Mouse (Mus musculus) urinary bladder, postnatal 4 days (tissue): ENCODE data around the gene Gp5.
"Not testable (repeated sequence)": the region's sequence is repeated elsewhere in the genome, so short reads cannot be mapped to it uniquely, and the experiment has no call there.

Source experiments
- DNase-seq, 2 experiments: peaks; one replicate each; pipeline ENCODE4 v3.0.0; 2021 to 2022; ENCODE audit warnings: low spot score in 2 of 2

The Gp5 gene

DNA sequence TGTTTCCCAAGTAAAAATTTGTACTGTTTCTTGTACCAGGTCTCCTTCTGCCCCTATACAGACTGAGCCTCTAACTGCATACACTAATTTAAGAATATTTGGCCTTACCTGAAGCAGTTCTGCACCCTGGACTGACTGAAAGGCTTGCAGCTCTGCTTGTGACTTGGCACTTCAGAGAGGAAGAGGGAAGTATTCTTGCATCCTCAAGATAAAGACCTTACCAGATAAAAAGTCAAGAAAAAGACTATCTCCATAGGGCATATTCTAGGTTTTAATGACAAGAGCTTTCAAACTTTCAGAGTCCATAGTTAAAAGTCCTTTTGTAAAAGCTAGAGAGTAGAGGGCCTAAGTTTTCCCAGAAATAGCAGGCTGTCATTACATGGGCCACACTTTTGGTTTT, at the start of gene Gp5:
Gene Gp5, minus strand, starts transcription at position 133 of the 400 bp plus-strand sequence.
- no peak for DNase-seq

DNA sequence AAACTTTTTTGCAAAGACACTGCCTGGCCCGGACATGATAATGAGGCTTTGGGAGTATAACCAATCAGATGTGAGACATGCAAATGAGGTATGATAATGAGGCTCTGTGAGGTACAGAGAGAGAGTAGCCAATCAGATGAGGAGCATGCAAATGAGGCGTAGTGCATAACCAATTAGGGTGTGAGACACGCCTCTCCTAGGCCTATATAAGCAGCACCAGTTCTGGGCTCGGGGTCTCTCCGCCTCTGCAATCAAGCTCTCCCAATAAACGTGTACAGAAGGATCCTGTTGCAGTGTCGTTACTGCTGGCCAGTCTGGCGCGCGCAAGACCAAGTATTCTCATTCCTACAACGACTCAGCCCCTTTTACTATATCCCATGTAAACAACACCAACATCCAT, 42.9 kb upstream of the Gp5 start:
- not testable (repeated sequence) for DNase-seq

DNA sequence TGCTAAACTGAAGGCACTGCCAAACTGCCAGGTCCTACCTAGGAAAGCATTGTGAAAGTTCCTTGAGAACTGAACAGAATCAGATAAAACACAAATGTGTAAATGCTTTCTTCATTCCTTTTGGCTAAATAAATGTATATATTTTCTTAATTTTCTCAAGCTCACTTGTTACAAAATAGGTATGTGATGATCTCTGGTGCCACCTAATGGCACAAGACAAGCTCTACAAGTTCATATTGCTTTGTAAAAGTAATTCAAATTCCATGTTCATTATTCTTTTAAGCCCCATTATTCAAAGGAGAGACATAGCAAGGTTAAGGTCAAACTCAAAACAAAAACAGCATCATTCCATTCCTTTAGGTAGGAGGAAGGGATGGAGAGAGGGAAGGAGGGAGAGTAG, 3.7 kb upstream of the Gp5 start:
- no peak for DNase-seq

DNA sequence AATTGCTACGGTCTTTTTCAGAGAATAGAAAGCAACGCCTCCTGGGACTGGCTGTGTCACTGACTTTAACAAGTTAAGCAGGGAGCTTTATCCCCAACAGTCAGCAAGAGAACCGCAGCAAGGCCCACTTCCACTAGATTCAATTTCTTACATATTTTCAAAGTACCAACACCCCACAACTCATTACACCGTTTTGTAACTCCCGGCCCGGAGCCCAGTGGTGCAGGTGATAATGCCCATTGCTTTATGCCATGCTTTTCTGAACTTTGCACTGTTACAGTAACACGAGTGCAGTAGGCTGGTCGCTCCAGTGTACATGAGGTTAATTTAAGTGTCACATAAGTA, 436 bp downstream of the Gp5 start:
- DNase-seq: no peak

DNA sequence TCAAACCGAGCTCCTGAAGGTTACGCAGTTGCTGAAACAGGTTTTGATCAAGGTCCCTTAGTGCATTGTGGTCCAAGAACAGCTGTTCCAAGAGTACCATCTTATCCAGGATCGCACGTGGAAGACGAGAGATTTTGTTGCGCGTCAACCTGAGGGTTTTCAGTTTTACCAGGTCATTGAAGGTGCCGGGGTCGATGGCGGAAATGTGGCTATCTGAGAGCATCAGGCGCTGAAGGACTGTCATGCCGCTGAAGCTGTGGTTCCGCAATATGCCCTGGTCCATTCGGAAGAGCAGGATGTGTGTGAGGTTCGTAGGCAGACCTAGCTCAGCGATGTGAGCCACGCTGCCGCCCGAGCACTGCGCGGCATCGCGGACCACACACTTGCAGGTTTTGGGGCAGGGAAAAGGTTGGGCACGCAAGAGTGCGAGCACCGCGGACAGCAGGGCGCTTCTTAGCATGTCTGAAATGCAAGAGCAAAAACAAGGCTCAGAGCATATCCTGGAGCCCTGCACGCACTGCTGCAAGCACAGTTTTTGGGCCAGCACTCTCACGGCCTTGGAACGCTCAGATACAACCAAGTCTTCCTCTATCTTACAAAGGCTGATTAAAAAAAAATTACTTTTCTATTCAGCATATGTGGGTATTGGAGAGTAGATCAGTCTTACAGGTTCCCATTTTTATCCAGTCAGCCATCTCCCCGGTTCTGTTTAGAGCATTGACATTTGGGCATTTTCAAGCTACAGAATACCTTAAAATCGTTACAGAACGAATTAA, 996 bp downstream of the Gp5 start:
- no peak for DNase-seq

DNA sequence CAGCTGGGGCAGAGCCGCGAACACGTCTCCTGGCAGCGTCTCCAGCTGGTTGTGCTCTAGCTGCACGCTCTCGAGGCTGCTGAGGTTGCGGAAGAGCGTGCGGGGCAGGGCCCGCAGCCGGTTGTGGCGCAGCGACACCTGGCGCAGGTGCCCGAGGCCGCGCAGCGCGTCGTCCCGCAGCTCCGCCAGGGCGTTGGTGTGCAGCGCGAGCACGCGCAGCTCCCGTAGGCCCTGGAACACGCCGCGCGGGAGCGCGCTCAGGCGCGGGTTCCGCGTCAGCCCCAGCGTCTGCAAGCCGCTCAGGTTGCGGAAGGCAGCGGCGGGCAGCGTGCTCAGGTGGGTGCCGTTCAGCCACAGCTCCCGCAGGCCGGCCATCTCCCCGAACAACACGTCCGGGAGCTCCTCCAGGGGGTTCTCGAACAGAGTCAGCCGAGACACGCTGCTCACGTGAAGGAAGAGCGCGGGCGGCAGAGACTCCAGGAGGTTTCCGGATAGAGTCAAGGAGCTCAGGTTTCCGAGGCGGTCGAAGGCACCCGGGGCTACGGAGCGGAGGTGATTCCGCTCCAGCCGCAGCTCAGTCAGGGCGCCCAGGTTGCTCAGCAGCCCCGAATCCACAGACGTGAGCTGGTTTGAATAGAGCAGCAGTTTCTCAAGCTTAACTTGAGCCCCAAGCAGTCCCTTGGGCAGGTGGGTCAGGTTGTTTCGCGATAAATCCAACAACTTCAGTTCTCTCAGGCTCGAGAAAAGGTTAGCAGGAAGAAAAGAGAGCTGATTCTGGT, 1.8 kb downstream of the Gp5 start:
- DNase-seq: no peak

DNA sequence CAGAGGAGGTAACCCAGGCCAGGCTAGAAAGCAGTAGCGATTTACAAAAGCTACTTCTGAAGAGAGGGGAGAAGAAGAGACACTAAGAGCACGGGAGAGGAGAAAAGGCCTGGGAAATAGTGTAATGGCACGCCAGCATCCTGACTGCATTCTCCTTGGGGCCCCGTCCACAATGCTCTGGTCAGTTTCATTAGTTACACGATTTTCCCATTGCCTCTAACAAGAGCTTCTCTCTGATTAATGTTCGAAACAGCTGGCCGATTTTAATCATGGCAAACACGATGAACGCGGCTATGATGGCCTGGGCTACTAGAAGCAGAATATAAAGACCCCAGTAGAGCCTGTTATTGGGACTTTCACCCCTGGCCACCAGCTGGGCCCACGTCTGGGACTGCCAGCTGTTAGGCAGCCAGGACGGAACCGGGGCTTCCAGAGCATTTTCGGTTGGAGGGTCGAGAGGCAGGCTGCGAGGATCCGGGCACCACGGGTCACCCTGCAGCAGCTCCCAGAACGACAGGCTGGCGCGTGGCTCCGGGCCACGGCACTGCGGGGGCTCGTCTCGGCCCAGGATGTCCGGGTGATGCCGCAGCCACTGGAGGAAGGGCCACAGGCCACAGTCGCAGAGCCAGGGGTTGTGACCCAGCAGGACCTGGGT, 2.5 kb downstream of the Gp5 start:
- DNase-seq: no peak

DNA sequence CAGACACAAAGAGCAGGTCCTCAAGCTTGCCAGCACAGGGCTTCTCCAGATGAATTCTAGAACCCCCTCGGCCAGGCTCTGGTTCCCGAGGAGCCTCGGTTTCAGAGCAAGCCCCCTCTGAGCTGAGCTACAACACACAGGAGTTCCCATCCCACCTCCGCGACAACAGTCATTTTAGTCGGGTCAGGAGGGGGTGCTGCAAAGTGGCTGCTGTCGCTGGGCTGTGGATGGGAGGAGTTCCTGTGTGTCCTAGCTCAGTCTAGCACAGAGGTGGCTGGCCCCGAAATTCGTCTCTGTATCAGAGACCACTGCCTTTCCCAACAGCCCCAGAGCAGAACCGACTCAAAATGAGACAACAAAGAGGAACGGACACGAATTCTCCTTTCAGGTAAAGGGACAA, 3.3 kb downstream of the Gp5 start:
- no peak for DNase-seq

DNA sequence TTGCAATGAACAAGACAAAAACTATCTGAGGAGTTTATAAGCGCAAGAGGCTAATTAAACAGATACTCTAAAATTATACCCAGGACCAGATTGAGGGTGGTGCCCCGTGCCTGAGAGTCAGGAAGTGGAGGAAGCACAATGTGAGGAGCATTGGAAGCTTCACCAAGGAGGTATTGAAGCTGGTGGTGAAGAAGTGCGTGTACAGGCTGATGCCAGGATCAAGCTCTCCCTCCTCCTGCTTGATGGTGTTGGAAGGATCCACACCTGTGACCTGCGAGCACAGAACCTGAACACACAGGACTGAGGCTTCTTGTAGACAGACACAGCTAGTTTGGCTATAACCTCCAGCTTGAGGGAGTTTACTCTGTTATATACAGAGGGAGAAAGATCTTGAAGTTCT, 4.5 kb downstream of the Gp5 start:
- DNase-seq: no peak

DNA sequence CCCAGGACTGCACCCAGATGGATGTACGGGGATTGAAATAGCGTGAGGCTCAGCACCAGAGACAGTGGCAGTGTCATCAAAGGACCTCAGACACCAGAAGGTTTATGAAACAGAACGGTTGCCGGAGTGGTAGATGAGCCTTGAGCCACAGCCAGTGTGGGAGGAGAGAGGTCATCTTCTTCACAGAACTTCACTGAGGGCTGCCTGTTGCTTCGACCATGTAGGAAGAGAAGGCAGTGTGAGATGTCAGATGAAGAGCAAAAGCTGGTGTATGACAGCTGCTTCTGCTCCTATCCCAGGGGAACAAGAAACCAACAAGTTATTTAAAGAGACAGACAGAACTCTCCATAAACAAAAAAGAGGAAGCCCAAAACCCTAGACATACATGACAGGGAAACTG, 6.3 kb downstream of the Gp5 start:
- DNase-seq: no peak

DNA sequence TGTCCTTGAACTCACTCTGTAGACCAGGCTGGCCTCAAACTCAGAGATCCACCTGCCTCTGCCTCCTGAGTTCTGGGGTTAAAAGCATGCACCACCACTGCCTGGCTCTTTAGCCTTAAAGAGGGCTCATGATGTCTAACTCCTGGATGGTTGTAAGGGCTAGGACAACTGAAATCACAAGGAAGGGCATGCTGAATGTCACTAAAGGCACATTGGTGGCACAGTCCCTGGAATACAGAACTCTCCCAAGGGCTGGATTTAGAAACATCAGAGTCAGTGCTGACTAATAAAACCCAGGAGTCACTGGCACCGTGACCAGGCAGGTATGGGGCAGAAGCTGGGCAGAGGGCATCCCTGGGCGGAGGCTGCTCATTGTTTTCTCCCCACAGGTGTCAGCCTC, 7.2 kb downstream of the Gp5 start:
- DNase-seq: no peak

DNA sequence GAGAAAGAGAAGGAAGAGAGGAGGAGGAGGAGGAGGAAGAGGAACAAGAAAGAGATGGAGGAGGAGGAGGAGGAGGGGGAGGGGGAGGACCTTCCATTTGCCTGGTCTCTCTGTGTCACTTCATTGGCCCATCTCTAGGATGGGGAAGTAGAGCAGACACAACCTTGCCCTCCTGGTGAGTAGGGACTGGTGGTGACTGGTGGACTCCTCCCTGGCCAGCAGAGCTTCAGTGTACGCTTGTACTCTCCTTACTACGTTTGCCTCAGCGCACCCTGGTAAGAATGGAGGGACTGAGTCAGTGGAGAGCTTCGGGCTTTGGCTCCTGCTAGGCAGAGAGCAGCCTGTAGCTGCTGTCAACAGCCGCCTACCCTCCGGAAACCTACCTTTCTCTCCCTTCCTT, 7.9 kb downstream of the Gp5 start:
- no peak for DNase-seq

DNA sequence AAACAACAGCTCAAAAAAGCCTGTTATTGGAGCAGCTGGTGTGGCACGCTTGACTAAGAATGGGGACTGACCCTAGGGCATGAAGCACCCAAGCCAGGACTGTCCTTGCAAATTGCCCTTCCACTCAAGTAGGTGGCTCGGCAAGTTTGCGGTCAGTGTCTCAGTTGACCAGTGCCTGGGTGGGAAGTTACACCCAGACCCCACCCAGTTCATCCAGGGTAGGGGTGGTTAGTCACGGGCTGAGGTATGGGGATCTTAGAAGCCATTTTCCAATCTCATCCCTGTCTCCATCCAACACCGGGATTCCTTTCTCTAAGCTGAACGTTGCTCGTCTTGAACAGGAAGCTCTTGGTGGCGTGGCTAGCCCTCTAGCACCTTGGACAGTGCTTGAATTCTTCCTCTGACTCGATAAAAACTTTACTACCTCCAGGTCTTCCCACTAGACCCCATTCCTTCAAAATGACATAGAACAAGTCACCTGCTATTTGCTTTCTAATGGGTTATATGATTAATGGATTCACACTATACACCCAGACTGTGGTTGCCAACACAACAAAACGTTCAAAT, 10.8 kb downstream of the Gp5 start:
- DNase-seq: no peak

DNA sequence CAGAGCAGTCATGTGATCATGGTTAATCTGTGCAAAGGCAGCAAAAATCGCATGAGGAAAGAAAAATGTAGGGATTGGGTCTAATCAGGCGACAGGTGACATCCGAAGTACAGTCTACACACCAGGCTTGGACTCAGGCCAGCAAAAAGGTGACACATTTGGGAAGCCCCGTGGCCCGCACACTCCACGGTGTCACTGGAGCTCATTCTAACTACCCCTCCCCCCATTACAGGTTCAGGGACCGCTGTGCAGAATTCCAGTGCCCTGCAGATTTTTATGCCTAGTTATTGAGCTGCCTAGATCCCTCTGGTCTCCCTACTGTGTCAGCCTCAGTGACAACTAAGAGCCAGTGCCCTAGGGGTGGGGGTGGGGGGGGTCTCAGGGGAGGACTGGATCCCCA, 13.1 kb downstream of the Gp5 start:
- peak in 1 of 2 experiments; percentile 56 for DNase-seq

DNA sequence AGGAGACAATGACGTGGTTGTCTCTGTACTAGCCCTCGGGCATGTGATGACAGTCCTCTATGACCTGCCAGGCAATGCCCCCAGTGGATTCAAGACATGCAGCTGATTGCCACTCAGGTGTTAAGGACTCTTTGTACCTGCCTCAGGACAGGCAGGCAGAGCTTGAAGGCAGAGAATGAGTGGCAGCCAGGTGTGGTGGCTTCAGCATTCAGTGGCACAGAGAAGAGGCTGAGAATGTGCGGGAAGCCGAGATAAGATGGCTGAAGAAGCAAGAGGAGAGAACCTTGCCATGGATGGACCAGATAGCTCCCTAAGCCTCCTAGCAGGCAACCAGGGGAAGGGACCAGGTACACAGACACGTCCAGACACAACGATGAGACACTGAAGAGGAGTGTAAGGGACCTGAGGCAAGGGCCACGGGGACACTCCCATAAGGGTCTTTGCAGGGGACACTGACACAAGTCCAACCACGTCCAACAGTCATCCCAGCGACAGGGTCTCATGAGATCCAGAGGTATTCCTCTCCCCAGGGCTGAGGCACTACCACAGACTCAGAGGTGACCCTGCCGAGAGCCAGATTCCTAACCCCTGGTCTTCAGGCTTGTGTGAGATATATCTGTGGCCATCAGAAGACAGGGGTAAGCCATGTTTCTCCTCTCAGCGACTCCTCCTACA, 13.8 kb downstream of the Gp5 start:
- DNase-seq: peak in 1 of 2 experiments; percentile 45

DNA sequence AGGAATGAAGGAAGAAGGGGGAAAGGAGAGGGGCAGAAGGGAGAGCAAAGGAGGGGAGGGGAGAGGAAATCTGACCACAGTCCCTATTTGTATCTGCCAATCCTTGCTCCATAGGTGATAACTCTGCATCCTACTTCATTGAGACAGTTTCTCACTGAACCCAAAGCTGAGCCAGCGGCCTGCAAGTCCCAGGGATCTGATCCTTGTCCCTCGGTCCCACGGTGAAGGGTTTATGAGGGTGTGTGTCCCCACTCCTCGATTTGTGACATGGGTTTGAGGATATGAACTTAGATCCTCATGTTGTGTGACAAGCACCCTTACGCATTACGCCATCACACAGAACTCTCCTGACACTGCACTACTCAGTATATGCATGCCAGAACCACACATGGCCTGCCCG, 15.5 kb downstream of the Gp5 start:
- no peak for DNase-seq

DNA sequence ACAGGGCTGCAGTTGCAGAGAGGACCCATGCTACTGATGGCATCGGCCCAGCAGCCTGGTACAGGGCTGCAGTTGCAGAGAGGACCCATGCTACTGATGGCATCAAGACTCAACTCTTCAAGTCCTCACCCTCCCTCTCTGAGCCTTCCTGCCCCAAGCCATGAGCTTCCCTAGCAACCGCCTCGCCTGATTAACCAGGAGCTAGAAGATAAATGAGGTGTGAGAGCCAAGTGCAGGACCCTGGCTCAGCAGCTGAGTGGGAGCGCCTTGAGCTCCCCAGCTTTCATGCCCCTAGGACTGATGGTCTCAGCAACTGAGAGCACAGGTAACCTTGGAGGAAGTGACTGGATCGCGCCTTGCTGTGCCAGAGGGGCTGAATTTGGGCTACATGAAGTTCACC, 20.1 kb downstream of the Gp5 start:
- no peak for DNase-seq

DNA sequence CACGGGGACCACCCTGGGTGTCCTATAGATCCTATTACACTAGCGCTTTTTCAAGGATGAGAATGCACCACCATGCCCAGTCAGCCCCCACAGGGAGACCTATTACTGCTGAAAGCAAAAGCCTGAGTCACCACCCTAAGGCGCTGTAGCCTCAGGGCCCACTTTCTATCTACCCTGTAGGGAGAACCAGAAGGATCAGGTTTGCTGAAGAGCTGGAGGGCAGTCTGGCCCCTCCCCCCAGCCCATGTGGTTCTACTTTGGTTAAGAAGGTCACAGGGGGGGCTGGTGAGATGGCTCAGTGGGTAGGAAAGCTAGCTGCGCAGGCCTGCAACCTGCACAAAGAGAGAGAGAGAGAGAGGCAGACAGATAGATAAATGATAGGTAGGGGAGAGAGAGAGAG, 24.9 kb downstream of the Gp5 start:
- DNase-seq: no peak

DNA sequence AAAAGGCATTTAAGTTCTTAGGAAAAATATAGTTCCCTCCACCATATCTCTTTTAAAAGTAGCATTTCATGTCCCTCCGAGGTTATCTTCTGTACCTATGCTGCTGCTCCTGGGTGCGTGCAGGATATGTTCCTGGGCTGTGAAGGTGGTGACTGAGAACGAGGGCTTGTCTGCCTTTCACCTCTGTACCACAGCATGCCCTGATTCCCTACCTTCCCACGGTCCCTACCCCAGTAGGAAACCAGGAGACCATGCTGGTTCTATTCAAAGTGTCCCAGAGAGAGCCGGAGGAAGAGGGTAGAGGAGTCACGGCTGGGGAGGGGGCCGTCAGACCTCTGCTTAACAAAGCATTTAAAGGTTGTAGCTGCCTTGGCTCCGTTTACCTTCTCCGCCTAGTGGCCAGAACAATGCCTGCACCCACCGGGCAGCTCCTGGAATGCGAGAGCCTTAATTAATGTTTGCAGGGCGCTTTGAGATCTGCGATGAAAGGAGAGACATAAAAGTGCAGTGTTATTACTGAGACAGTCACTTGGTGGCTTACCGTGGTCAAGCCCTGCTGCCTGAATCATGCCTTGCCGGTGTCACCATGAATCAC, 26.7 kb downstream of the Gp5 start:
- no peak for DNase-seq

DNA sequence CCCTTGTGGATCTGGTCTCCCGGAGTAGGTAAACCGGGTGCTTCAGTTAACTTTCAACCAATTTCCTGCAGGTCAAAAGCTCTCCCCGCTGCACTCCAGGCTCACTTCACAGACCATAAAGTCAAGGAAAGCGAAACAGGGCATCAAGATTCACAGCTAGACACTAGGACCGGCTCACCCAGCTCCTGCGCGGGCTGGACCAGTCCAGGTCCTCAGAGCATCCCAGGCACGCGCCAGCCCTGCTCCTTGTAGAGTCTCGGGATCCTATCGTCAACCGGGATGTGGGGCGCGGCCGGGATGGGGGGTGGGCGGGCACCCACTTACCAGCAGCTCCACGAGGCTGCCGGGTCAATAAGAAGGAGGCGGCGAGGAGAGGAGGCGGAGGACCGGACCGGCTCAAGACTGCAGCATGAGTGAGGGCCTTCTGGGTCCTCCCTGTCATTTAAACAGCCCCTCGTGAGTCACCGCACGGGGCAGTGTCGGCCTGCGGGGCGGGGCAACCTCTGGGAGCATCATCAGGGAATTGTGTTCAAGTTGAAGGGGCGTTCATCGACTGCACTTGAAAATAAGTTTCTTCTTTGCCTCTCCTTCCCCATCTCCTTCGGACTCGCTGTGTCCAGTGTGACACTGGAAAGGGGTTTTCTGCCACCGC, 27.6 kb downstream of the Gp5 start, which contains the start of gene Lrrc15:
Gene Lrrc15, minus strand, starts transcription at position 413 of the 652 bp plus-strand sequence.
- DNase-seq: no peak

DNA sequence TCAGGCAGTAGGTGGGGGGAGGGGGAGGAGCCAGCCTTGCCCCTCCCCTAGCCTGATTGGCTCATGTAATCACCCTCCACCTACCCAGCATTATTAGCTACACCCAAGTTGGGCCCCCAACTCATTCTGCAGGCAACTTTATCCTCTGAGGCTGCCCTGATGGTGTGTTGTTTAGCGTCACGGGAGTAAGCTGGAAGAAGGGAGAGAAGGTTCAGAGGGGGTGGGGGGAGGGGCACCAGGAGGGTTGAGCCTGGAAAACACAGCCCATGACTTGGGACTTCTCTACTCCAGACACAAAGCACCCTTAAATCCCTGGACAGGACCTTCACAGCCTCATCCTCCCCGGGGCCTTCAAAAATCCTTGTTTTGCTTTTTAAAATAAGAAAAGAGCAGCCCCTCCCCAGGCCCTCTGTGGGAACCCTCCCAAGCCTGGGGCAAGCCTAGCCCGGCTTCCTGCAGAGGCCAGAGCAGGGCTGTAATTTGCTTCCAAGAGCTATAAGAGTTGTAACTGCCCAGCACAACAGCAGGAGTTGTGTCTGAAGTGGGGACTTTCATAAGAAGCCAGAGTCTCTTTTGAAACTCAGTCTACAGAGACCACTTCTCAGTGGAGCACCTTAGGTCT, 29.8 kb downstream of the Gp5 start:
- no peak for DNase-seq
